ENCODE assay signal across 31 mouse cellular contexts in the genomic region with DNA sequence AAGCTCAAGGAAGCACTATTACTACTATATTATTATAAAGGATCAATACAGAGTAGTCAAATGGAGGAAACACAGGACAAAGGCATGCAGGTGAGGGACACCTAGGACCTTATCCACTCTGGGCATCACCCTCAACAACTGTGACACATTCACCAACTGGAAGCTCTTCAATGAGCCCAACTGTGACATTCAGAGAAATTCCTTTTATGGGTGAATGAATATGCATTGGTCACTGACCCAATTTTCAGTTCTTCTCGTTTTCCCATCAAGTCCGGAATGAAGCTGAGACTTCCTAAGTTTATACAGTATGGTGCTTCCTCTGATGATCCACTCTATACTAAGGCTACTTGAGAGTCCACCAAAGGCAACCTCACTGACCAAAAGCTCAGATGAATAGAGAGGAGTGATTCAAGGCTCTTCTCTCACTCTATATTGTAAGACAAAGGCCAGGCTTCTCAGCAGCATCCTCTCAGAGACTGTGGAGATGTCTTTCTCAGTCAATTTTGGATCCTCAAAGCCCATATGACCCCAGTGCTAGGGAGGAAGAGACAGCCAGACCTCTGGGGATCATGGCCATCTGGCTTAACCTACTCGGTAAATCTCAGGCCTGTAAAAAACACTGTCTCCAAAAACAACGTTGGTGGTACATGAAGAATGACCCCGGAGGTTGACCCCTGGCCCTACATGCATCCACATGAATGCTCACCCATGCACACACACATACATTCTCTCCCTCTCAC. TPM values are rescaled to one million over a fixed set of nuclear protein-coding genes. Genes with fewer than 3 reads are reported as not detected.
DNase-seq lines count a peak whose midpoint lies in the region; ATAC-seq lines count a peak whose summit lies in the region.
"Had no signal": no experiment of that assay in that cellular context is flagged by ENCODE, and none has a peak within 500 bp of the region (broad histone marks: within the 10 kb centered on the region; RNA-seq: fewer than 3 reads in every experiment).

No protein-coding gene starts in this region.

- no peak overlapping the region for H3K4me2 ChIP-seq in kidney, embryonic 16.5 days (replicated peaks; ENCODE audit: low read depth, low read length)
- no peak overlapping the region for H3K4me2 ChIP-seq in midbrain, embryonic 13.5 days (replicated peaks)
- H3K4me2 ChIP-seq: heart, embryonic 12.5 days; hindbrain, embryonic 14.5 days; liver, embryonic 12.5 days; neural tube, embryonic 15.5 days had no signal

- 71% methylated on average over 5 of the region's 5 CpGs for WGBS in kidney, embryonic 16.5 days
- 57% methylated on average over 5 of the region's 5 CpGs for WGBS in midbrain, embryonic 13.5 days

- H3K36me3 ChIP-seq in kidney, embryonic 16.5 days (ENCODE audit: insufficient read depth, low read length), result no peaks in the 10 kb centered on the region
- no peaks in the 10 kb centered on the region for H3K36me3 ChIP-seq in midbrain, embryonic 13.5 days
- H3K36me3 ChIP-seq: heart, embryonic 12.5 days; liver, embryonic 12.5 days had no signal

- H3K4me3 ChIP-seq in kidney, embryonic 16.5 days (ENCODE audit: low read length), result no peak overlapping the region
- no peak overlapping the region for H3K4me3 ChIP-seq in midbrain, embryonic 13.5 days (replicated peaks)
- H3K4me3 ChIP-seq: erythroblast, embryonic 14.5 days; gastrocnemius, adult 2 months; heart, embryonic 12.5 days; liver, embryonic 12.5 days; megakaryocyte, embryonic 14.5 days; neural tube, embryonic 15.5 days had no signal

- H3K9ac ChIP-seq in kidney, embryonic 16.5 days (replicated peaks; ENCODE audit: low read length), result no peak overlapping the region
- H3K9ac ChIP-seq in midbrain, embryonic 13.5 days (replicated peaks), result no peak overlapping the region
- H3K9ac ChIP-seq: heart, embryonic 12.5 days; hindbrain, embryonic 14.5 days; liver, embryonic 12.5 days; liver, postnatal 0 days; neural tube, embryonic 15.5 days had no signal

- DNase-seq in cerebellum, adult 18-20 months, result peak; percentile 33
- DNase-seq in cerebellum, adult 11-12 months, result no peak
- peak; percentile 42 for DNase-seq in kidney, adult 9 months
- DNase-seq in right cerebral cortex, postnatal 25 days, result no peak
- DNase-seq: adrenal gland, postnatal 25 days; gastrocnemius, adult 2 months; gastrocnemius, postnatal 36 days; heart, adult 18-20 months; kidney, adult 11 months; layer of hippocampus, postnatal 36 days; left cerebral cortex, postnatal 4 days; liver, postnatal 0 days; lung, postnatal 36 days; retina, postnatal 1 day; right cerebral cortex, postnatal 4 days; thymus, adult 18-20 months; thymus, postnatal 25 days had no signal

- H3K9me3 ChIP-seq in kidney, embryonic 16.5 days (ENCODE audit: low read length), result no peaks in the 10 kb centered on the region
- H3K9me3 ChIP-seq in midbrain, embryonic 13.5 days, result no peaks in the 10 kb centered on the region
- H3K9me3 ChIP-seq: heart, embryonic 12.5 days; liver, embryonic 12.5 days; neural tube, embryonic 15.5 days had no signal

- H3K4me1 ChIP-seq in kidney, embryonic 16.5 days (ENCODE audit: insufficient read depth, low read length), result no peaks in the 10 kb centered on the region
- peaks cover 22% of the 10 kb centered on the region for H3K4me1 ChIP-seq in midbrain, embryonic 13.5 days (replicated peaks)
- H3K4me1 ChIP-seq: heart, embryonic 12.5 days; liver, embryonic 12.5 days; megakaryocyte, embryonic 14.5 days had no signal

- no peaks in the 10 kb centered on the region for H3K27me3 ChIP-seq in kidney, embryonic 16.5 days (ENCODE audit: insufficient read depth, low read length)
- H3K27me3 ChIP-seq in midbrain, embryonic 13.5 days, result 0 out of 2 replicates have a peak, but pooled peaks cover 6% of the 10 kb centered on the region
- H3K27me3 ChIP-seq: heart, embryonic 12.5 days; liver, embryonic 12.5 days; megakaryocyte, embryonic 14.5 days; neural tube, embryonic 15.5 days had no signal

- ATAC-seq in kidney, embryonic 16.5 days (ENCODE audit: low FRiP score, low TSS enrichment), result no peak
- ATAC-seq in midbrain, embryonic 13.5 days, result 0 out of 2 replicates have a peak, but pooled peaks have one; percentile 7
- no peak for ATAC-seq in megakaryocyte progenitor cell, adult 5-6 weeks (replicated peaks; ENCODE audit: poor library complexity)
- ATAC-seq: forebrain, embryonic 16.5 days; liver, embryonic 12.5 days; liver, postnatal 0 days had no signal

- H3K27ac ChIP-seq in kidney, embryonic 16.5 days (ENCODE audit: low read length), result no peak overlapping the region
- 0 out of 2 replicates have a peak overlapping the region, but pooled peaks have one; percentile 17 for H3K27ac ChIP-seq in midbrain, embryonic 13.5 days
- H3K27ac ChIP-seq: gastrocnemius, adult 2 months; hindbrain, embryonic 14.5 days; kidney, postnatal 0 days; liver, embryonic 12.5 days; neural tube, embryonic 15.5 days; stomach, postnatal 0 days had no signal

RNA-seq across cellular contexts. Expression of gene Rnf152, which starts 25.8 kb away (rescaled TPM):
- 0.91 and 1.1 TPM in 2 replicates for polyA plus RNA-seq in kidney, embryonic 16.5 days (2015; fragmentation: Nextera tagmentation; extraction: Ambion mirVana)
- 12.0 and 12.1 TPM in 2 replicates for polyA plus RNA-seq in midbrain, embryonic 13.5 days (2015; fragmentation: Nextera tagmentation; extraction: Ambion mirVana)
- 0.10 TPM in 1 of 2 replicates, not detected in the other for total RNA-seq in megakaryocyte progenitor cell, adult 5-6 weeks (2015)
- not detected in 2 replicates for total RNA-seq in megakaryocyte progenitor cell, adult 5-6 weeks (2017)
- total RNA-seq: hematopoietic stem cell, adult 5-6 weeks; MEL had no signal
- polyA plus RNA-seq: erythroblast, embryonic 14.5 days had no signal

Comparison
In these comparisons a context has a peak if more than half of its experiments do, and no peak if none do; other contexts are left out.
1. DNase-seq: peak in cerebellum, adult 18-20 months (2 of 2) and kidney, adult 9 months (single experiment); none in cerebellum, adult 11-12 months (single experiment) and right cerebral cortex, postnatal 25 days (single experiment).